Mouse (Mus musculus) heart, postnatal 0 days (tissue): ENCODE data around the gene Ano6.

ENCODE experiments used
- CTCF ChIP-seq: IDR thresholded peaks from 2 replicates; pipeline ENCODE4 v1.5.1; 2016; ENCODE audit warnings: antibody characterized with exemption, control low read depth, low read depth
- EP300 ChIP-seq: IDR thresholded peaks from 2 replicates; pipeline ENCODE4 v1.6.1; 2016; ENCODE audit warnings: antibody characterized with exemption, low read depth

- TF ChIP-seq CTCF (no peak), EP300 (no peak)
Observed at GRCm38 (mm10) chr15:95858876-95859655, 68.4 kb downstream of the Ano6 start.
